Mouse (Mus musculus) embryonic facial prominence, embryonic 10.5 days (tissue): ENCODE results near the gene Sh2d3c. TPM values are rescaled to one million over a fixed set of nuclear protein-coding genes. Genes with fewer than 3 reads are reported as not detected.

ENCODE experiments used
- DNase-seq: peaks from one replicate; pipeline ENCODE4 v3.0.0-alpha.2; 2017; ENCODE audit warnings: low spot score
- H3K27ac ChIP-seq: fragments of 300-500 bp; sonication (generic); replicated peaks from 2 replicates; pipeline ENCODE4 v1.5.1; 2016; ENCODE audit warnings: mild to moderate bottlenecking
- H3K27me3 ChIP-seq: fragments of 300-500 bp; sonication (generic); replicated peaks from 2 replicates; pipeline ENCODE4 v1.6.1; 2016; ENCODE audit warnings: low read depth, mild to moderate bottlenecking; ENCODE audit not compliant: poor library complexity, severe bottlenecking
- H3K36me3 ChIP-seq: fragments of 300-500 bp; sonication (generic); replicated peaks from 2 replicates; pipeline ENCODE4 v1.6.1; 2016; ENCODE audit warnings: mild to moderate bottlenecking, moderate library complexity
- H3K4me1 ChIP-seq: fragments of 300-500 bp; sonication (generic); 2 replicates; pipeline ENCODE4 v1.6.1; 2016
- H3K4me3 ChIP-seq: fragments of 300-500 bp; sonication (generic); 2 replicates; pipeline ENCODE4 v1.5.1; 2016; ENCODE audit warnings: mild to moderate bottlenecking, moderate library complexity
- H3K9me3 ChIP-seq: fragments of 300-500 bp; sonication (generic); 2 replicates; pipeline ENCODE4 v1.6.1; 2016; ENCODE audit warnings: mild to moderate bottlenecking
- WGBS: fragments of 180-500 bp; shearing (Covaris S2); methylation state at CpG from one replicate; pipeline ENCODE4 v1.1.7; 2016; 5-methylcytosine and 5-hydroxymethylcytosine counted together
- polyA plus RNA-seq: library from polyadenylated mRNA; unstranded; fragments of >200 nt; fragmentation: Nextera tagmentation; extraction: Ambion mirVana; gene quantifications from 2 replicates; pipeline ENCODE4 v1.2.1, GENCODE M21; 2016

Gene Sh2d3c
- polyA plus RNA-seq, 1 experiment from 2014 or later, result 27.1 TPM

DNA sequence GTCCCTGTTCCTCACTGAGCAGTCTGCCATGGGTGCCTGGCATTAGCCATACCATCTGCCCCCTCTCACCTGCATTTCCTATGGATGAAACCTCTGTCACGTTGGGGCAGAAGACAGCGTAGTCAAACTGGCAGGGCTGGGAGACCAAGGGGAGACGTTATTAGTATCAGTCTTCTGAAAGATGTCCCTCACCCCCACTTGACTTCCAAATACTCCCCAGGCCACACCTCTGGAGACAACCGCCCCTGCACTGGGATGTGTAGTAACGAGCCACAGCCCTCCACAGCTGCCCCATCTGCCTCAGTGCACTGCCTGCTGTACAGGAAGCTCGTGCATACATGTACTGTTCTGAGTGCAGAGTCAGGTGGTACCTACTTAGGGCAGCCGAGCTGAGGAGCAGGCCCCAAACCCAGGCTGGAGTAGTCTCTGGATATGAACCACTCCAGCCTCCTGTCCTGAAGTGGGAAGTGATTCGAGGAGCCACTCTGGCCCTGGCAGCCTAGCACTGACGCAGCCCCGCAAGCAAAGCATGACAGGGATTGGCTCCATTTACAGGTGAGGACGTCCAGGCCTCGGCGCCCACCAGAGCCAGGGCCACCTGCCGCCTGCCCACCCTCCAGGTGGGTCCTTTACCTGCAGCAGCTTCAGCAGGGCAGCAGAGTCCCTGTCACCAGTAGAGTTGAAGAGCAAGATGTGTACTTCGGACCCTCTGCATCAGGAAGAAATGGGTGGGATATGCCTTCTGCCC lies 36.0 kb upstream of the Sh2d3c start:
- H3K4me3 ChIP-seq, result no peak overlapping the region
- WGBS, result 92% methylated on average over 15 of the region's 15 CpGs
- no peak overlapping the region for H3K27ac ChIP-seq
- no peaks in the 10 kb centered on the region for H3K27me3 ChIP-seq
- H3K4me1 ChIP-seq, result peaks cover 31% of the 10 kb centered on the region
- DNase-seq, result no peak
- H3K36me3 ChIP-seq, result peaks cover 70% of the 10 kb centered on the region
- H3K9me3 ChIP-seq, result no peaks in the 10 kb centered on the region

DNA sequence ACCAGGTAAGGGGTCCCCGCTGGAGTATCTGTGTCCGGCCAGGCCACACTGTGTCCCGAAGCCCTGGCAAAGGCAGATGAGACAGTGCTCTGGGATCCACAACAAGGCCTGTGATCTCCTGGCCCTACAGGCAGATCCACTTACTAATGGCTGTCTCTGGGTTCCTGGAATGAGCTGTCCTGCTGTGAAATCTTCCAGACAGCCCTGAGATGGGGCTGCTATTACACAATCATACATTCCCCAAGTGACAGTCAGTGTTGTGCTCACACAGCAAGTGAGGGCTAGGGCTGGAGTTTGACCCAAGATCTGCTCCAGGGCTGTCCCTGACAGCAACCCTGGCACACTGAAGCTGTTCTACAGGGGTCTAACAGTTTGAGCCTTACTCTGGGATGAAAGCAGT lies 35.0 kb upstream of the Sh2d3c start:
- no peak overlapping the region for H3K27ac ChIP-seq
- no peaks in the 10 kb centered on the region for H3K27me3 ChIP-seq
- WGBS, result 94% methylated on average over 3 of the region's 3 CpGs
- no peak overlapping the region for H3K4me3 ChIP-seq
- peaks cover 70% of the 10 kb centered on the region for H3K36me3 ChIP-seq
- no peaks in the 10 kb centered on the region for H3K9me3 ChIP-seq
- H3K4me1 ChIP-seq, result peaks cover 29% of the 10 kb centered on the region
- DNase-seq, result no peak

DNA sequence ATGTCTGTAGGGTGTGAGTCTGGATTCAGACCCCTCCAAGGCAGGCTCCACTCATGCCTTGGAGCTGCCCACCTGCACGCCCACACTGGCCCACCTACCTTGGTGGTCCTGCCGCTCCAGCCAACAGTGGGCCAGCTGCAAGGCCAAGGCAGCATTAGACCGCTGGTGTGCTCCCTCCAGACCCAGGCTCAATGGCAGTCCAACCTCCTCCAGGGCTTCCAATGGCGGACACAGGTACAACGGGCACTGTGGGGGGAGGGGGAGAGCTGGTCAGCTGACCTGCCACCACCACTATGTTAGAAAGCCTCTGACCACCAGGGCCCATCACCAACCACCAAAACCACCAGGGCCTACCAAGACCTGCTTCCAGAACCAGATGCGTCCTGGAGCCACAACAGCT lies 34.2 kb upstream of the Sh2d3c start:
- peaks cover 76% of the 10 kb centered on the region for H3K36me3 ChIP-seq
- WGBS, result 95% methylated on average over 6 of the region's 6 CpGs

DNA sequence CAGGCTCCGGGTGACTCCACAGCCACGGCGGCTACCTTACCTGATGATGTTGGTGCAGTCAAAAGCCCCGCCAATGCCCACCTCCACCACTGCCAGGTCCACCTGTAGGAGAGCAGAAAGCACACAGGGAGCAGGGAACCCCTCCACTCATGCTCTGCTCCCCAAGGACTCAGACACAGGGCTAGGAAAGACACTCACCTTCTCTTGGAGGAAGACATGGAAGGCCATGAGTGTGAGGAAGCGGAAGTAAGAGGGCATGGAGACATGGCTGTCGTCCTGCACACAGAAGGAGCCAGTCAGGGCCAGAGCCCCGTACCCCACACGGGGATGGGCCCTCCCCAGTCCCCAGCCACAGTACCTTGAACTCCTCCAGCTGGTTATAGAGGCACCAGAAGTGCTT lies 33.3 kb upstream of the Sh2d3c start:
- WGBS, result 95% methylated on average over 8 of the region's 8 CpGs
- no peaks in the 10 kb centered on the region for H3K9me3 ChIP-seq
- H3K4me1 ChIP-seq, result peaks cover 31% of the 10 kb centered on the region
- H3K27ac ChIP-seq, result no peak overlapping the region
- no peaks in the 10 kb centered on the region for H3K27me3 ChIP-seq
- H3K4me3 ChIP-seq, result no peak overlapping the region
- DNase-seq, result no peak
- H3K36me3 ChIP-seq, result peaks cover 74% of the 10 kb centered on the region

More for the DNA sequence above, 34.2 kb upstream of the Sh2d3c start:
- Histone ChIP-seq H3K4me3 (no peak overlapping the region), H3K4me1 (peaks cover 30% of the 10 kb centered on the region), H3K27ac (no peak overlapping the region), H3K9me3 (no peaks in the 10 kb centered on the region), H3K27me3 (no peaks in the 10 kb centered on the region)
- no peak for DNase-seq

DNA sequence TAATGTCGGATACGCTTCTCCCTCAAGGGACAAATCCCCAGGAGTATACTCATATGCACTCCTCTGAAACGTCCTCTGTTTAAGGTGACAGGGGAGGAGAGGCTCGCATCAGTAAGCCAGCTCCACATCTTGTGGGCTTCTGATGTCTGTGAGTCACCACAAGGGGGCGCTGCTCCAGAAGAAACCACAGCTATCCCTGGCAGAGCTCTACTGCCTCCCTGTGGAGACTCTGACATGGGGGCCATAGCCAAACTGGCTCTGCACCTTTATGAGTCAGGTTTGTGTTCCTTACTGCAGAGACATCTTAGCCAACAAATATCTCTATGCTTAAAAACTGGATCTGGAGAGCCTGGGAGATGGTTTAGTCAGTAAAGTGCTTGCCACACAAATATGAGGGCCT lies 31.4 kb upstream of the Sh2d3c start:
- no peaks in the 10 kb centered on the region for H3K27me3 ChIP-seq
- H3K4me3 ChIP-seq, result no peak overlapping the region
- H3K27ac ChIP-seq, result no peak overlapping the region
- peaks cover 56% of the 10 kb centered on the region for H3K36me3 ChIP-seq
- H3K9me3 ChIP-seq, result no peaks in the 10 kb centered on the region
- peaks cover 45% of the 10 kb centered on the region for H3K4me1 ChIP-seq
- DNase-seq, result peak; percentile 91
- 19% methylated on average over 5 of the region's 5 CpGs for WGBS

DNA sequence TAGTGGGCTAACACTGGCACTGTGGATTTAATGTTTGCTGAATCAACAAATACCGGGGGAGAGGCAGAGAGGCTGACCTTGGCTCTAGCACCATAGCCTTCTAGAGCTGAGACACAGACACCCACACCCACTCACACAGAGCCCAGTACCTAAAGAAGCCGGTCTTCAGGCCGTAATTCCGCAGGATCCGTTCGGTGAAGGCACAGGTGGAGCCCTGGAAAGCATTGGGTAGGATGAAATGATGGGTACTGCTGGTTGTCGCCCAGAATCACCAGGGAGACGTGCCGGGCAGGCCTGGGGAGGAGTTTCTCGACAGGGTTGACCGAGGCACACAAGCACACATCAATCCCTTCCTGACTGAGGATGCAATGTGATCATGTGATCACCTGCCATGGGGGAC lies 29.8 kb upstream of the Sh2d3c start:
- no peak overlapping the region for H3K4me3 ChIP-seq
- no peak overlapping the region for H3K27ac ChIP-seq
- 87% methylated on average over 11 of the region's 11 CpGs for WGBS
- H3K27me3 ChIP-seq, result no peaks in the 10 kb centered on the region
- peaks cover 40% of the 10 kb centered on the region for H3K36me3 ChIP-seq
- no peaks in the 10 kb centered on the region for H3K9me3 ChIP-seq
- no peak for DNase-seq
- H3K4me1 ChIP-seq, result peaks cover 48% of the 10 kb centered on the region

DNA sequence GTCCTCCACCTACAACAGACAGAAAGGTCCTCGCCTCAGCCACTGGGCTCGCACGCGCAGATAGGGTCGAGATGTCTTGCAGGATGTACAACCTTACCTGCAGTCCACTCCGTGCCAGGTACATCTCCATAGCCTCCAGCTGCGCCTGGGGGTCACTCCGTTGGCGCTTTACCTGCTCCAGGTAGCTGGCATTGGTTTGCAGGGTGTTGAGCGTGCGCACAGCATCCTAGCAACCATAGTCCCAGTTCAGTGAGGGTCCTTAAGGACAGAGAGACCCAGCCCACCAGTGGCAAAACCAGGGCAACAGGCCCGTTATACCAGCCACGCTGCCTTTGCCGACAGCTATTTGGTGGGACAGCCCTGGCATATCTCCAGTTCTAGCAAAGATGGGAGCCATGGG lies 28.4 kb upstream of the Sh2d3c start:
- Histone ChIP-seq H3K4me1 (peaks cover 51% of the 10 kb centered on the region), H3K27ac (no peak overlapping the region), H3K27me3 (no peaks in the 10 kb centered on the region), H3K9me3 (no peaks in the 10 kb centered on the region), H3K36me3 (peaks cover 25% of the 10 kb centered on the region), H3K4me3 (peak overlapping the region; percentile 95)
- no peak for DNase-seq
- WGBS, result 96% methylated on average over 14 of the region's 14 CpGs

DNA sequence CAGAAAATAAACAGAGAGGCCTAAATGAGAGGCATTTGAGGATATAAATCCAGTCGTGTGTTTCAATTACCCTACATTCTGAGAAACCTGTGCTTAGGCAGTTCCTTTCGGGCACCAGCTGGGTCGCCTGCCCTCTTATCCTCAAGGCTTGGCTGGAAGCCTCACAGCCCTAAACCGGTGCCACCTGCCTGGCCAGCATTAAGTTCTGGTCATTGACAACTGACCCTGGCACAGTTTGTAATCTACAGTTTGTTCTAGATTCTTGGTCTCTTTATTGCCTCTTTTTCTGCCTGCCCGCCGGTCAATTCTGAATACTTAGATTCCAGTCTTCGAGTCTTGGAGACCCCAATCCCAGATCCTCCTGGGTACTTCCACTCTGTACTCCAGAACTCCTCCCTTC lies 27.6 kb upstream of the Sh2d3c start:
- Histone ChIP-seq H3K4me3 (peak overlapping the region; percentile 95), H3K9me3 (no peaks in the 10 kb centered on the region), H3K27ac (peak overlapping the region; percentile 91), H3K4me1 (peaks cover 52% of the 10 kb centered on the region), H3K36me3 (peaks cover 17% of the 10 kb centered on the region), H3K27me3 (no peaks in the 10 kb centered on the region)
- no peak for DNase-seq
- WGBS, result 26% methylated on average over 7 of the region's 7 CpGs

DNA sequence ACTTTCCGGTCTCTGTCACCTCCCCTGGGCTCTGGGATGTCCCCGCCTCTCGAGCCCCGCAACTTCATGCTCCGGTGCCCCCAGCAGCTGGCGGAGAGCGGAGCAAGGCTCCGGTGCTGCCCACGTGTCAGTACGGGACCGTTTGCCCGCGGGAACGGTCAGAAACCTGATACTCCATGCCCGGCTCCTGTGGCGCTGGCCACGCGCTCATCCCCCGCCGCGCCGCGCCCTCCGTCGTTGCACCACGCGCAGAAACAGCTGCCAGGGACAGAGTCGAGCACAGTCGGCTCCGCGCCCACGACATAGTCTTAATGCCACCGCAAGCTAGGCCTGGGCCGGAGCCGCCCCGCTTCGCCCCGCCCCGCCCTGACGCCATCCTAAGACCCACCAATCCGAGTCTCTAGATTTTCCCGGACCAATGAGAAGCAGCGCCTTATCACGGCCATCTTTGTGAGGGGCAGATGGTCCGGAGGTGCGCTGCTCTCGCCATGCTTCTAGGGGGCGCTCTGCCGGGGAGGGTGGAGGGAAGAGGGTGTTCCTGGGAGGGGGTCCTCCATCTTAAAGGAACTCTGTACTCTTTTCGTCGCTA lies 26.9 kb upstream of the Sh2d3c start:
- Histone ChIP-seq H3K9me3 (no peaks in the 10 kb centered on the region), H3K27ac (peak overlapping the region; percentile 91), H3K36me3 (peaks cover 15% of the 10 kb centered on the region; the same call in 1 of the 2 replicates), H3K4me1 (peaks cover 52% of the 10 kb centered on the region), H3K4me3 (peak overlapping the region; percentile 95), H3K27me3 (no peaks in the 10 kb centered on the region)
- under 1% methylated on average over 51 of the region's 51 CpGs for WGBS
- peak; percentile 97 for DNase-seq

DNA sequence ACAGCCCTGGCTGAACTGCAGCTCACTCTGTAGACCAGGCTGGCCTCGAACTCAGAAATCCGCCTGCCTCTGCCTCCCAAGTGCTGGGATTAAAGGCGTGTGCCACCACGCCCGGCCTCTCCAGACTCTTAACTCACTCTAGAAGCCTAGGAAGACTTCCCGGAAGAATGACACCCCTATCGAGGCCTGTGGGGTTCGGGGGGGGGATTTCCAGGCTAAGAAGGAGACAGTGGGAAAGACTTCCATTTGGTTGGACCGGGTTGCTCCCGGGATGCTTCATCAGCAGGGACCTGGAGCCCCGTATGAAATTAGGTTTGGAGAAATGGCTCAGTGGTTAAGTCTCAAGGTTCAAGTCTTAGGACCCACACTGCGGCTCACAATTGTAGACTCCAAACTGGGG lies 26.2 kb upstream of the Sh2d3c start:
- H3K4me3 ChIP-seq, result peak overlapping the region; percentile 95
- no peaks in the 10 kb centered on the region for H3K27me3 ChIP-seq
- no peak for DNase-seq
- peaks cover 45% of the 10 kb centered on the region for H3K4me1 ChIP-seq
- 88% methylated on average over 12 of the region's 12 CpGs for WGBS
- peak overlapping the region; percentile 91 for H3K27ac ChIP-seq
- H3K36me3 ChIP-seq, result peaks cover 15% of the 10 kb centered on the region; the same call in 1 of the 2 replicates
- no peaks in the 10 kb centered on the region for H3K9me3 ChIP-seq

DNA sequence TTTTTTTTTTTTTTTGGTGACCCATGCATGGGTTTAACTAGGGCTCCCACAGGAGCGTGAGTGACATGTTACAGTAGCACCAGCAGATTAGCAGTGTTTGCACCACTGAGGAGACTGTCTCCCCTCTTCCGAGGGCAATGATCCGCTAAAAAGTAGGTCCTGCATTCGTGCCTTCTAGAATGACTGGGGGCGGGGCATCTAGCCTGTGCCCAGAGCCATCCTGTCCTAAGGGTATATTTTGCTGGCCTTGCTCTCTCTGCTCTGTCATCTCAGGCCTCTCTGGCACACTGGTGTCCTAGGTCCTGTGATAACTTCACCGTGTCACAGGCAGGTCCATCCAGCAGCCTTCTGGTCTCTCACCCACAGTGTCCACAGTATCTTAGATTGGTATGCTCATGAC lies 21.2 kb upstream of the Sh2d3c start:
- H3K27ac ChIP-seq, result no peak overlapping the region
- H3K4me1 ChIP-seq, result peaks cover 4% of the 10 kb centered on the region
- WGBS, result 83% methylated on average over 6 of the region's 6 CpGs
- no peak overlapping the region for H3K4me3 ChIP-seq
- peaks cover 31% of the 10 kb centered on the region for H3K36me3 ChIP-seq
- H3K27me3 ChIP-seq, result no peaks in the 10 kb centered on the region
- no peak for DNase-seq
- H3K9me3 ChIP-seq, result no peaks in the 10 kb centered on the region

DNA sequence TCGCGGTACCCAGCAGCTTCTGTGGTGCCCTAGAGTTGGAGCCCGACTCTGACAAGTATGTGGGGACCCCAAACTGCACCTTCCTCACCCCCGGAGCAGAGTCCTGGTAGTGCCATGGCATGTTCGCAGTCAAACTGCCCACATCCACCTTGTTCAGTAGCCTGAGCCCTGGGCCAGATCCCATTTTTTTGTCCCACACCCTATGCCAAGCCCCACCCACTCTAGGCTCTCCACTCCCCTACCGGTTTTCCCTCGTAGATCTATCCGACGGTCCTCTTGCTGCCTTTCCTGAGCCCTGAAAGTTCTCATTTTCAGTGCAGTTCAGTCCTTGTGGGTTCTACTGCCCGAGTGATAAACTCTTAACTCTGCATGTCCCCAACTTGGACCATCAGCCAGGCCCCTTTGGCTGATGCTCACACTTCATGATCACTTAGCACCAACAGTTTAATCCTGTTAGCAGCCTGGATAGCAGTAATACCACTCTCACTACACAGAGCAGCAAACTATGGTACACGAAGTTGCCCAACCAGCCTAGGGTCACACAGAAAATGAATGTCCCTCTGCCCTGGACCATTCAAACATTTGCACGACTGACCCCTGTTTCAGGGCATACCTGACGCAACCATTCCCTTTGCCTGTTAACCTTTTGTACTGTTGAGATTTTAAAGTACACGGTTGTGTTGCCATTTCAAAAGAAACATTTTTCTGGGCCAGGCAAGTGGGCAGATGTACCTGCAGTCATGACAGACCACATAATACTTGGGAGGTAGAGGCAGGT lies 19.7 kb upstream of the Sh2d3c start:
- peaks cover 46% of the 10 kb centered on the region for H3K36me3 ChIP-seq
- 88% methylated on average over 14 of the region's 14 CpGs for WGBS
- H3K27ac ChIP-seq, result 0 out of 2 replicates have a peak overlapping the region, but pooled peaks have one; percentile 24

More for the DNA sequence above, 19.7 kb upstream of the Sh2d3c start:
- Histone ChIP-seq H3K27me3 (no peaks in the 10 kb centered on the region), H3K4me3 (no peak overlapping the region), H3K4me1 (peaks cover 4% of the 10 kb centered on the region), H3K9me3 (no peaks in the 10 kb centered on the region)
- DNase-seq, result no peak
